Mouse (Mus musculus) liver, embryonic 15.5 days (tissue): ENCODE results near the gene Mpv17l2. TPM values are rescaled to one million over a fixed set of nuclear protein-coding genes. Genes with fewer than 3 reads are reported as not detected.

Experiments used
- ATAC-seq: fragments of 200-750 bp; cut with Nextera tagmentation; 2 replicates; pipeline ENCODE4 v1.8.0; 2017; ENCODE audit warnings: moderate number of reproducible peaks, mild to moderate bottlenecking, moderate library complexity; ENCODE audit not compliant: insufficient read depth
- H3K27ac ChIP-seq: fragments of 300-500 bp; sonication (generic); replicated peaks from 2 replicates; pipeline ENCODE4 v1.5.1; 2015; ENCODE audit warnings: mild to moderate bottlenecking, inconsistent platforms
- H3K27me3 ChIP-seq: fragments of 300-500 bp; sonication (generic); 2 replicates; pipeline ENCODE4 v1.6.1; 2015; ENCODE audit warnings: mild to moderate bottlenecking, inconsistent platforms
- H3K36me3 ChIP-seq: fragments of 300-500 bp; sonication (generic); replicated peaks from 2 replicates; pipeline ENCODE4 v1.6.1; 2015; ENCODE audit warnings: moderate library complexity, mild to moderate bottlenecking, inconsistent platforms
- H3K4me1 ChIP-seq: fragments of 300-500 bp; sonication (generic); replicated peaks from 2 replicates; pipeline ENCODE4 v1.6.1; 2015; ENCODE audit warnings: inconsistent platforms
- H3K4me2 ChIP-seq: fragments of 300-500 bp; sonication (generic); 2 replicates; pipeline ENCODE4 v1.6.1; 2015; ENCODE audit warnings: moderate library complexity, mild to moderate bottlenecking, inconsistent platforms
- H3K4me3 ChIP-seq: fragments of 300-500 bp; sonication (generic); replicated peaks from 2 replicates; pipeline ENCODE4 v1.5.1; 2015; ENCODE audit warnings: mild to moderate bottlenecking, inconsistent platforms
- H3K9ac ChIP-seq: fragments of 300-500 bp; sonication (generic); 2 replicates; pipeline ENCODE4 v1.6.1; 2015; ENCODE audit warnings: moderate library complexity, mild to moderate bottlenecking, inconsistent platforms
- H3K9me3 ChIP-seq: fragments of 300-500 bp; sonication (generic); replicated peaks from 2 replicates; pipeline ENCODE4 v1.6.1; 2016; ENCODE audit warnings: inconsistent platforms
- WGBS: fragments of 180-500 bp; shearing (Covaris S2); methylation state at CpG from one replicate; pipeline ENCODE4 v1.1.7; 2015; ENCODE audit warnings: mixed read lengths; ENCODE audit not compliant: insufficient replicate concordance; 5-methylcytosine and 5-hydroxymethylcytosine counted together
- polyA plus RNA-seq: library from polyadenylated mRNA; unstranded; fragments of >200 nt; fragmentation: Nextera tagmentation; extraction: Ambion mirVana; gene quantifications from 2 replicates; pipeline ENCODE4 v1.2.1, GENCODE M21; 2015

Gene Mpv17l2
- polyA plus RNA-seq, 1 experiment from 2014 or later, result 37.8 TPM

- Histone ChIP-seq H3K9me3 (no peaks in the 10 kb centered on the region), H3K27ac (no peak overlapping the region), H3K4me3 (no peak overlapping the region), H3K9ac (no peak overlapping the region), H3K27me3 (no peaks in the 10 kb centered on the region), H3K4me2 (no peak overlapping the region), H3K36me3 (peaks cover 26% of the 10 kb centered on the region), H3K4me1 (peaks cover 71% of the 10 kb centered on the region)
- no peak for ATAC-seq
- WGBS, result 89% methylated on average over 6 of the region's 6 CpGs
Observed at GRCm38 (mm10) chr8:70756476-70757040, 4.2 kb downstream of the Mpv17l2 start.

DNA sequence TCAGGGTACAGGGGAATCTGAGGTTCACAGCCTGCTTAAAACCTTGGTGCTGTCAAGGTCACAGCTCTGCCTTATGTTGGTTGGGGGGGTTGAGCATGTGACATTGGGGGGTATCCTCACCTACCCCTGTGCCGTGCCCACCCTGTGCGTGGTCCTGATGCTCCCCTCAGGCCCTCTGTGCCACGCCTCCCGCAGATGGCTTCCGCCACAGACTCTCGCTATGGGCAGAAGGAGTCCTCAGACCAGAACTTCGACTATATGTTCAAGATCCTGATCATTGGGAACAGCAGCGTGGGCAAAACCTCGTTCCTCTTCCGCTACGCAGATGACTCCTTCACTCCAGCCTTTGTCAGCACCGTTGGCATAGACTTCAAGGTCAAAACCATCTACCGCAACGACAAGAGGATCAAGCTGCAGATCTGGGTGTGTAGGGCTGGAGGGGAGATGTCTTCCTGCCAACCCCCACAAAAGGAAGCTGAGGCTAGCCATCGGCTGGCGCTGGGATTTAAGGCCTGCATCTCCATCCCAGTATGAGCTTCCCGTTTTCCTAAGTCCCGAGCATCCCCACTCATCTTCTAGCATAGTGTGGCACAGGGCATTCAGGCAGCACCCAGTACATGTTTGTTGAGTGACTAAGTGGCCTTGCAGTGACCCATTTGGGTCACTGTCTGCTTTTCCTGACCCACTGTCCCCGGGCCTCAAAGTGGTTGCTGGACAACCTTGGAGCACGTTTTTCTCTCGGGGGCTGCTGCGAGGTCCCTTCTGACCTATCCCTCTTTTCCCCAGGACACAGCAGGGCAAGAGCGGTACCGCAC is 4.9 kb downstream of the Mpv17l2 start:
- H3K27me3 ChIP-seq, result no peaks in the 10 kb centered on the region
- H3K4me1 ChIP-seq, result peaks cover 65% of the 10 kb centered on the region
- peaks cover 26% of the 10 kb centered on the region for H3K36me3 ChIP-seq
- 0 out of 2 replicates have a peak overlapping the region, but pooled peaks have one; percentile 45 for H3K27ac ChIP-seq
- peak overlapping the region; percentile 90 for H3K4me2 ChIP-seq
- no peaks in the 10 kb centered on the region for H3K9me3 ChIP-seq
- H3K4me3 ChIP-seq, result peak overlapping the region; percentile 66; the same call in 1 of the 2 replicates
- 75% methylated on average over 24 of the region's 24 CpGs for WGBS
- H3K9ac ChIP-seq, result peak overlapping the region; percentile 59; the same call in 1 of the 2 replicates
- no peak for ATAC-seq

DNA sequence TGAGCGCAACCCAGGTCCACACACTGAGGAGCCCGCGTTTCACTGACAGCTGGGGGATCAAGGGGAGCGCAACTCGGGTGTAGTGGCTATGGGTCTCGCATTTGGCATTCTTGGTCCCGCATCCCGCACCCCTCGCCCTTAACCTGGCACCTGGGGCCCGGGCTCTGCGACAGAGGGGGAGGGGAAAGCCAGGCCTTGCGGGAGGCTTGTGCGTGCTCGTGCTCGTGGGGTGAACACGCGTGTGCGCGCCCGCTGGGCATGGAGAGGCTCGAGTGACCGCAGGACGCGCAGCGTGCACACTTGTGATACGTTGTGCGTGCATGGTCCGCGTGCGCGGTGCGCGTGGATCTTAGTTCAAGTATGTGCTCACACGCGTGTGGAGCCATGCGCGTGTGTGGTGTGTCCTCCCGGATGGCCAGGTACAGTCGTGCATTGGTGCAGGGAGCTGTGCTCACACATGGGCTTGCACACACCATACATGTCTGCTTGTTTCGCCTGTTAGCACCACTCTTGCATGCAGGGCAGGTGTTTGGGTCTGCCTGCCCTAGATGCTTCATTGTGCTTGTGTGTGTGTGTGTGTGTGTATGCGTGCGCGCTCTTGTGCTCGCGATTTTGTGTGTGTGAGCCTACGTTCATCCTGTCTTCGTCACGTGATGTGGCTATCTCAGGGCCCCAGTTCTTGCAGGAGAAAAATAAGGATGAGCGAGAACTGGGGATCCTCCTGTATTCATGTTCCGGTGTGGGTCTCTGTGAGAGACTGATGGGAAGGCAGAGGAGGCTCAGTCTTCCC is 5.7 kb downstream of the Mpv17l2 start:
- ATAC-seq, result peak; percentile 3
- H3K4me2 ChIP-seq, result peak overlapping the region; percentile 90
- H3K9ac ChIP-seq, result peak overlapping the region; percentile 59
- H3K4me1 ChIP-seq, result peaks cover 59% of the 10 kb centered on the region
- WGBS, result 14% methylated on average over 50 of the region's 50 CpGs
- no peaks in the 10 kb centered on the region; the same call in 1 of the 2 replicates for H3K27me3 ChIP-seq
- H3K9me3 ChIP-seq, result no peaks in the 10 kb centered on the region
- peak overlapping the region; percentile 66 for H3K4me3 ChIP-seq
- H3K36me3 ChIP-seq, result peaks cover 26% of the 10 kb centered on the region
- H3K27ac ChIP-seq, result peak overlapping the region; percentile 45; the same call in 1 of the 2 replicates

- H3K27ac ChIP-seq, result peak within 1 kb of the TSS; percentile 57
- peaks cover 51% of the 10 kb centered on the region for H3K4me1 ChIP-seq
- no peaks in the 10 kb centered on the region for H3K9me3 ChIP-seq
- peak within 1 kb of the TSS; percentile 66 for H3K4me3 ChIP-seq
- H3K4me2 ChIP-seq, result peak within 1 kb of the TSS; percentile 90
- peak within 1 kb of the TSS; percentile 59 for H3K9ac ChIP-seq
- peak; percentile 98 for ATAC-seq
- H3K36me3 ChIP-seq, result peaks cover 26% of the 10 kb centered on the region
- WGBS, result 6% methylated on average over 37 of the region's 37 CpGs
- H3K27me3 ChIP-seq, result peaks cover 7% of the 10 kb centered on the region
Observed at GRCm38 (mm10) chr8:70754043-70754870, 6.5 kb downstream of the Mpv17l2 start, which contains the start of gene Rab3a. Rab3a (plus strand) TSS chr8:70754679.

GRCm38 (mm10) chr8:70753151-70753550 is 7.6 kb downstream of the Mpv17l2 start:
- peak overlapping the region; percentile 57 for H3K27ac ChIP-seq
- no peaks in the 10 kb centered on the region for H3K9me3 ChIP-seq
- H3K4me2 ChIP-seq, result peak overlapping the region; percentile 90
- peak overlapping the region; percentile 14; the same call in 1 of the 2 replicates for H3K4me3 ChIP-seq
- H3K4me1 ChIP-seq, result peaks cover 40% of the 10 kb centered on the region
- ATAC-seq, result no peak
- H3K36me3 ChIP-seq, result peaks cover 18% of the 10 kb centered on the region
- WGBS, result 6% methylated on average over 21 of the region's 21 CpGs
- H3K27me3 ChIP-seq, result peaks cover 18% of the 10 kb centered on the region
- peak overlapping the region; percentile 40; the same call in 1 of the 2 replicates for H3K9ac ChIP-seq

DNA sequence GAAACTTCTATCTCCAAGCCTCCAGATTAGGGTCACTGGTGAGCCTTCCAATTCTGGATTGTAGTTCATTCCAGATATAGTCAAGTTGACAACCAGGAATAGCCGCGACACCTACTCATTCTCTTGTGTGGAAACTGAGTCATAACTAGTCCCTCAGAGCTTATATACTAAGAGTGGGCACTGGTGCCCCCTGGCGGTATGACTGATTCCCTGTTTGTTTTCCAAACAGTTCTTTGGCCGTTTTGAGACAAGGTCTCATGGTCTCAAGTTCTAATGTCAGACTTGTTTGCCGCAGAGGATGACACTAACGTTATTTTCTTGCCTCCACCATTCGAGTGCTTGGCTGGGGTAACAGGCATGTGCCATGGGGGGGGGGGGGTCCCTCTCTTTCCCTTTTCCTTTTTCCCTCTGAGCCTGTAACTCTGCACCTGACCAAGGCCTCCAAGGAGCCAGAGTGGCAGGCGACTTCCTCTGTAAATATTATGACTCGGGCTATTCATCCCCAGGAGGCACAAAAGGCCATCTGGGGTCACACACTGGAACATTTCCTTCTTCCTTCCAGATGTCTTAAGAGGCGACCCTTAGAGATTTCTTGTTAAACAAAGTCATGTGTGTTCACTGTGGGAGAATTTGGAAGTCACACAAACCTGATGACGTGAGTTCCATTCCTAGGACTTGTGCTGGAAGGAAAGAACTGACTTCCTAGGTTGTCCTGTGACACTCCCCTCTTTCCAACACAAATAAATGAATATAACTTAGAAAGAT is 8.6 kb downstream of the Mpv17l2 start:
- Histone ChIP-seq H3K4me1 (peaks cover 38% of the 10 kb centered on the region), H3K4me2 (peak overlapping the region; percentile 90; the same call in 1 of the 2 replicates), H3K36me3 (peaks cover 10% of the 10 kb centered on the region), H3K9ac (no peak overlapping the region), H3K27ac (peak overlapping the region; percentile 57; the same call in 1 of the 2 replicates), H3K4me3 (no peak overlapping the region), H3K27me3 (peaks cover 28% of the 10 kb centered on the region), H3K9me3 (no peaks in the 10 kb centered on the region)
- 19% methylated on average over 11 of the region's 11 CpGs for WGBS
- no peak for ATAC-seq

- H3K4me2 ChIP-seq, result no peak overlapping the region
- peaks cover 48% of the 10 kb centered on the region for H3K27me3 ChIP-seq
- ATAC-seq, result no peak
- 70% methylated on average over 13 of the region's 13 CpGs for WGBS
- H3K27ac ChIP-seq, result no peak overlapping the region
- H3K4me3 ChIP-seq, result no peak overlapping the region
- H3K36me3 ChIP-seq, result no peaks in the 10 kb centered on the region
- H3K9me3 ChIP-seq, result no peaks in the 10 kb centered on the region
- peaks cover 32% of the 10 kb centered on the region for H3K4me1 ChIP-seq
- no peak overlapping the region for H3K9ac ChIP-seq
Observed at GRCm38 (mm10) chr8:70750128-70750680, 10.5 kb downstream of the Mpv17l2 start.

GRCm38 (mm10) chr8:70749097-70749674 is 11.6 kb downstream of the Mpv17l2 start:
- WGBS, result 68% methylated on average over 19 of the region's 19 CpGs
- Histone ChIP-seq H3K4me3 (no peak overlapping the region), H3K4me2 (no peak overlapping the region), H3K36me3 (no peaks in the 10 kb centered on the region), H3K4me1 (peaks cover 28% of the 10 kb centered on the region), H3K27ac (no peak overlapping the region), H3K9ac (no peak overlapping the region), H3K27me3 (peaks cover 58% of the 10 kb centered on the region), H3K9me3 (no peaks in the 10 kb centered on the region)
- ATAC-seq, result no peak

DNA sequence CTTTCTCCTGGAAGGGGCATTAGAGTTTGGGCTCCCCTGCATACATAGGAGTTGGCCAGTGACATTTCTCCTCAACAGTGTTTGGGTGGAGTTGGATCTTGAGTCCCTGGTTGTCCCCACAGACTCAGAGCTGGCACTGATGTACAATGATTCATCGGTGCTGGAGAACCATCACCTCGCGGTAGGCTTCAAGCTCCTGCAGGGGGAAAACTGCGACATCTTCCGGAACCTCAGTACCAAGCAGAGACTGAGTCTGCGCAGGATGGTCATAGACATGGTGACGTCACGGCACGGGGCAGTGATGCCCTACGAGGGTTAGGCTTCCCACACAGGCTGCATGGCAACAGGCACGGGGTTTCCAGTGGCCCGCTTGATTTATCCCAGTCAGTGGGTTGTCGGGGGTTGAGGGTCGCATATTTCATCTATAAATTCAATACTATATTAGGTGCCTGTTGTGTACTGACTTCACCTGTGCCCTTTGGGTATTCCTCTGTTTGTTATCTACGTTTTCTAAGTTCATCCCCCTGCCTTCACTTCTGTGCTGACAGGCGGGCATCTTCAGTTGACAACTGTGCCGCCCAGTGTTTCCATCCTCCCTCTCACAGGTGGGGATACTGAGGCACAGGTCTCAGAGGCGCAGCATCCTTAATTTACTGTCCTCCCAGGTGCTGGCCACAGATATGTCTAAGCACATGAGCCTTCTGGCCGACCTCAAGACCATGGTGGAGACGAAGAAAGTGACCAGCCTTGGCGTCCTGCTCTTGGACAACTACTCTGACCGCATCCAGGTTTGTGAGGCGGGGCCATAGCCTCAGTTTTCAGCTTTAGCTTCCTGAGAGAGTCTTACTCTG is 12.3 kb downstream of the Mpv17l2 start:
- H3K9me3 ChIP-seq, result no peaks in the 10 kb centered on the region
- H3K9ac ChIP-seq, result no peak overlapping the region
- no peaks in the 10 kb centered on the region for H3K36me3 ChIP-seq
- peaks cover 65% of the 10 kb centered on the region for H3K27me3 ChIP-seq
- H3K4me3 ChIP-seq, result no peak overlapping the region
- H3K4me1 ChIP-seq, result peaks cover 28% of the 10 kb centered on the region
- H3K4me2 ChIP-seq, result no peak overlapping the region
- 72% methylated on average over 23 of the region's 23 CpGs for WGBS
- no peak for ATAC-seq
- H3K27ac ChIP-seq, result no peak overlapping the region
